Mouse (Mus musculus) left cerebral cortex, postnatal 4 days (tissue): ENCODE measurements at regions not wholly inside any gene's neighbourhood (a gene's known extent, or its start where the extent isn't known, plus 50 kb on each side); places are given as distances from the start of the nearest gene placed in this dataset.

ENCODE experiments used
- DNase-seq: peaks from one replicate; pipeline ENCODE4 v3.0.0-alpha.2; 2022
- intact Hi-C: fragments of 180-260 bp; cut with DNase I; formaldehyde crosslinking; loops from one replicate; pipeline ENCODE4 v1.15.1; 2025

DNA sequence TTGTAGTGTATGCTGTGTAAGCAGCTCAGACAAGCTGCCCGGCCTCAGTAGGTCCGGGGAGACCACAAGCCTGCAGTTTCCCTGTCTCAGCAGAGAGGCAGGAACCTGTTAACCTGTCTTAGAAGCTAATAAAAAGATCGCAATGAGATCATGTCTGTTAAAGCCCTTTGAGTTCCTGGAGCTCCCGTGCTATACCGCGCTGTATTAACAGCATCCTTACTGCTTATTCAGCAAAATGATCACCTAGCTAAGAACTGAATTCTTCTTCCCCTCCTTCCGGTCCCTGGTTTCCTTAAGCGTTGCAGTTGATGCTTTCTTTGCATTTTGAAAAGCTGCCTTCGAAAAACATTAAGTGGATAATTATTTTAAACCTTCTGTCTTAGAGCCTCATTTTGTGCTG is 1230.4 kb upstream of the A1bg start:
- intact Hi-C loops: no loop called here

DNA sequence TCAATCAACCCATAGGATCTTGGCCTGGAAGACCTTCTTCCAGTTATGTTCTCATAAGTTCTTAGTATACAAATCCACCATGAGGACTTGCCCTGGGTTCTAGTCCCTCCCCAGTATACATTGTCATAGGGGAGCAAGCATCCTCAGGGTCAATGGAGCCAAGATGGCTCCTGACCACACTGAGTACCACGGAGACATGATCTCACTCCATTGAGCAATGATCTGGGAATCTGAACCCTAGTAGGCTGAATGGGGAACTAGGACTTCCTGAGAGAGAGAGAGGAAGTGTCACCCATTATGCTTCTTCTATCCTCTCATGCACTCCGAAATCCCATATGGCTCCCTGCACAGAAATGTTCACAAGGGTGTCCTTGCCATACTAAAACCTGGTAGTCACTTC is 1229.3 kb upstream of the A1bg start:
- intact Hi-C loops: no loop called here
- DNase-seq: no peak

More for the DNA sequence above, 1230.4 kb upstream of the A1bg start:
- no peak for DNase-seq

DNA sequence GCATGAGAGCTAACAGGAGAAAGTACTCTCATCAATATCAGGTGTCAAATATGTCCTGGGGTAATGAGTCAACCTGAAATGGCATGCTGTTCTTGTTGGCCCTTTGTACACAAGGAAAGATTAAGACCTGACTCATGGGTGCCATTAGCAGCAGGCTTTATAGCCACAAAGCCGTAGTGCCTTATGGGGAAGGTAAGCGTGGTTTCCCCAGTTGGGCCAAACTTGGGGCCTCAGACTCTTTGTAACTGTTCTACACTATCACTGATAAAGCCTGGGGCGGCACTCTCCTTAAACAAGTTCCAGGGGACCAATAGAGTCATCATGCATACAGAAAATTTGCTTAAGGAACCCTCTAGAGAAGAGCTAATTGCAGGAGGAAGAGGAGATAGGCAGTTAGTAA is 1228.9 kb upstream of the A1bg start:
- DNase-seq: no peak
- intact Hi-C loops: no loop called here

DNA sequence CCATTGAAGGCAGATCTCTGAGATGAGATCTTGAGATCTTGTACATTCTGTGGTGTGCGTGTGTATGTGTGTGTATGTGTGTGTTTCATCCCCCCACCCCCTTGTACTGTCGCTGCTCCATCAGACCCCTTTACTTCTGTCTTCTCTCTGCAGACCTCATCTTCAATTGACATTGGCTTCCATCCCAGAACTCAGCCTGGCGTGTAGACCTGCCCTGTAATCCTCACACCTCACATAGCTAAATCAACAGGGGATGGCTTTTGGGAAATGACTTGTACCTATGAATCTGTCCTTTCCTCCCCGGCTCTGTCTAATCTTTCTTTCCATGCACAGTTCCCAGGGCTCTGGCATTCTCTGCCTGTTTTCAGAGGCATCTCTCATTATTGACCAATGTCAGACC is 1227.5 kb upstream of the A1bg start:
- intact Hi-C loops: no loop called here
- DNase-seq: peak; percentile 21

DNA sequence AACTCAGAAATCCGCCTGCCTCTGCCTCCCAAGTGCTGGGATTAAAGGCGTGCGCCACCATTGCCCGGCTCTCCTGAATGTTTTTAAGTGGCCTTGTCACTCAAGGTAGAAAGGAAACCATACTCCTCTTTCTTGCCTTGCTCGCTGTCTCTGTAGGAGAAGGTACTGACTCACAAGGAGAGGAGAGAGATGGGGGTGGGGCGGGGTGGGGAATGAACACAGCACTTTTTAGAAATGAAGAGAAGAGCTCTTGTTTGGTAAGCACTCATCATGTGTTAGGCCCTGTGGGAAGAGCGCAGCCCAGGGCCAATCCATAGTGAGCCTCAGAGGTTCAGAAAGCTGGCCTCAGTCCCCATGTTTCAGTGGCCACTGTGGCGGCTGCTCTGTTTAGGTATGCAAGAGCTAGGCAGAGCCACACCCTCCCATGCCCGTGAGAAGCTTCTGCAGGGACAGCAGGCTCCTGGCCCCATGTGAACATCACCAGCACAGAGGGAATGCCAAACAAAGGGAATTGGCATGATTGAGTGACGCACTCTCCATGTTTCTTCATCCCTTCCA is 1225.9 kb upstream of the A1bg start:
- intact Hi-C loops: no loop called here
- DNase-seq: no peak

DNA sequence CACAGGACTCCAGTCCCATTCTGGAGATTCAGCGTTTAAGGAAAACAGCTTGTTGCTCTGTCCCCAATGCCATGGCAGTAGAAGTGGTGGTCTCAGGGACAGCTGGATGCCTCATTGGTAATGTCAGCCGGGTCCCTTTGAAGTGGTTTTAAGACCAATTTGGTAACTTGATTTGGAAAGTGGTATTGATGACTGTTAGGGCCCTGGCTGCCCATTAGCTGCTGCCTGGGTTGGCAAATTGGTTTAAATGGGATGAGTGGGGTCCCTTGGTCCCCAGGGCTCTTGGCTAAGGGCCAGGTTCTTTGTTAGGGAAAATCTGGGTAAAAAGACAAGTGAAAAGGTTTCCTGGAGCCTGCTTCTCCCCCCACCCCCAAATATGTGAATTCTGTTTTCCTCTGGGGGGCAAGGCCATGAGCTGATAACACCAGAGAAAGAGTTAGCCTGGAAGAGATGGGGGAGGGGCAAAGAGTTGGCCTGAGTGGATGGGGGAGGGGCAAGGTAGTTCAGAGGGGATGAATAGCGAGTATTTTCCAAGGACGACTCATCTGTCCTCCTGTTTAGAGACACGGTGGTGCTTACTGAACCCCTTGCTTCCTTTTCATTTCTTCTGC is 1224.6 kb upstream of the A1bg start:
- intact Hi-C loops: no loop called here
- no peak for DNase-seq

DNA sequence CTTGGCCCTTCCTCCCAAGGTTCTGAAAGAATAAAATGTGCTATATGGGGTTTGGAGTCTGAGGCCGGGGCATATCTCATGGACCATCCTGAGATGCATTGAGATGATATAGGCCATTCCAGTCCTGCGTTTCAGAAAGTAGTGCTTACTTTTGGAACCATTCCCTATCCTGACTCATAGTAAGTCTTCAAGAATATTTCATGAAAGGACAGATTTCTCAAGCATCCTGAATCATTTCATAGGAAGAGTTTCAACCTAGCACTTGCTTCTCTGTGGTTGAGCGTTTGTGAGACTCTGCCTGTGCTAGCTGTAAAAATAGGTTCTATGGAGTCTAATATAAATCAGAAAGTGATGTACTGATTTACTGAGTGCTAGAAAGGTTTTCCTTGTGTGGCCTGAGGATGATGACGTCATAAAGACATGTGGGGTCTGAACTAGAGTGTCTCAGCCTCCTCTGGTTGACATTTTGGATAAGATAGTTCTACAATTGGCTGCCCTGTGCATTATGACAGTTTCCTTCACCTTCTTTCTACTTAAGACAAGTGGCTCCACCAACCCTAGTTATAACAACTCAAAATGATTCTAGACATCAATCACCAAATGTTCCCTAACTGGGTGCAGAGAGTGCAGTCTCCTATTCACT is 1223.0 kb upstream of the A1bg start:
- intact Hi-C loops: no loop called here
- no peak for DNase-seq

DNA sequence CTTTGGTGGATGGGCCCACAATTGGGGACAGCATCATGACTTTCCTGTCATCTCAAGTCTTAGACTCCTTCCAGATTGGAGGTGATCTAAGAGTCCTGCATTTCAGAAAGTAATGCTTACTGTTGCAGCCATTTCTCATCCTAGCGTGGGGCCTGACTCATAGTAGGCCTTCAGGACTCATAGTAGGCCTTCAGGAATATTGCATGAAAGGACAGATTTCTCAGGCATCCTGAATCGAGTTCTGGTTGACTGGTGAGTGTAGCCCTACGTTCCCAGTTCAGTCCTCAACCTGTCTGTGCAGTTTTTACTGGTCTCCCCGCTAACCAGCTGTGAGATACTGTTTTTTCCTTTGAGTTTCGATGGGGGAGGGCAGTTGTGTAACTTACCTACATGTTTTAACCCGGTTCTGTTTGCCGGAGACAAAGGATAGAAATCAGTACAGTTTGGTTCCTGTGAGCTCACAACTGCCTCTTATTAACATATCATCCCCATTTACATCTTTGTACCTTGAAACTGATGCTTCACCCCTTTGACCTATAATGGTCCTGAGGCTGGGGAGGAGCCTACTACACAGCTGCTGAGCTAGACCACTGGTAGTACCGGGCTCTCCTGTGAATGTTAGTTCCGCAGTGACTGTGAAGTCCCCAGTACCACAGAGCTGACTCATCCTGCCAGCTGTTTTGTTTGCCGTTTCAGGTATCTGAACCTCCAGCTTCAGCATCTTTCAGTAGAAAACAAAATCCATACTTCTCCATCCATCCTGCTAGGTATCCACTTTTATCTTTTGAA is 1222.2 kb upstream of the A1bg start:
- DNase-seq: no peak
- intact Hi-C loops: no loop called here

DNA sequence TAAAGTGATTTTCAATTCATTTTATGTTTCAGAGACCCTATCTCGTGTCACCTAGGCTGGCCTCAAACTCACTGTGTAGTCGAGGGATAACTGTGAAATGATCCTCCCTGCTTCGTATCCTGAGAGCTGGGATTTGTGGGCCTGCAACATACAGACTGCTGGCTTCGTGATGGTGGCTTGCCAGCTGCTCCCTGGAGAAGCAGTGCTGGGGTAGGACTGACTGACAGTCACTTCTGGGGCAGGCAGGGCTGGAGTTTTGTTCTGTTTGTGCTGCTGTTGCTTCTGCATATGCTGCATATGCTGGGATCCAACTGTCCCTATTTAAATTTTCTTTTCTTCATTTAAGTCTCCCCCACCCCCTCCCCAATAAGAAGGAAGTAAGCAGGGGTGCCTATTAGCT is 1217.0 kb upstream of the A1bg start:
- intact Hi-C loops: no loop called here
- DNase-seq: no peak

DNA sequence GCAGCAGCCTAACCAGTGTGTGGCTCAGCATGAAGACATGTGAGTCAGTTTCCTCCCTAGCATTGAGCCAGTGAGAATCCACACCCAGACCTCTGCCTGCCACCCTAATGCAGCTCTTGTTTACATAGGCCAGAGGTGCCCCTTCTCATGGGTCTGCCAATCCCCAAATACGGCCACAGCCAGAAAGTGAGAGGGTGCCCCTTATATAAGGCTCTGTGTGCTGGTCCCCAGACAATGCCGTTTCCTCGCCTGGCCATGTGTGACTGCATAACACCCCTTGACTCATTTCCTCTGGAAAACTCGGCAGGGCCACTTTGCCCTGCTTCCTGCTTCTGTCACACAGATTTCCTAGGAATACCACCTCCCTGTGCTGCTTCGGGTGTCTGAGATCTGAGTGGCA is 1216.4 kb upstream of the A1bg start:
- intact Hi-C loops: no loop called here
- DNase-seq: no peak

DNA sequence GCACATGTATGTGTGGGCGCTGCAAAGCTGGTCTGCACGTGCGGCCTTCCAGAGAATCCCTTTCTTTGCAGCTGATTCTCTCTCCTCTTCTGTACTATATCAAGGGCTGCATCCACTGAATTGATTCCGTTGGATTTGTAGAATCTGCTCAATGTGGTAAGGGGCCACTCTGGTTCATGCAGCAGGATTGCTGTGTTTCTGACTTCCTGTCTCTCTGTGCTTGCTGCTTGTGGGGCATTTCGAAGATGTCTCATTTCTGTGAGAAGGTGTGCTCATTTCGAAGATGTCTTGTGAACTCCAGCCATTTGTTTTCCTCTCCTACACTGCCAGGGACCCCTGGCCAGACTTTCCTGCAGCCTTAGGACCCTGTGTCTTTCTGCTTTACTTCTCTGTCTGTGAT is 1215.9 kb upstream of the A1bg start:
- intact Hi-C loops: no loop called here
- DNase-seq: no peak

DNA sequence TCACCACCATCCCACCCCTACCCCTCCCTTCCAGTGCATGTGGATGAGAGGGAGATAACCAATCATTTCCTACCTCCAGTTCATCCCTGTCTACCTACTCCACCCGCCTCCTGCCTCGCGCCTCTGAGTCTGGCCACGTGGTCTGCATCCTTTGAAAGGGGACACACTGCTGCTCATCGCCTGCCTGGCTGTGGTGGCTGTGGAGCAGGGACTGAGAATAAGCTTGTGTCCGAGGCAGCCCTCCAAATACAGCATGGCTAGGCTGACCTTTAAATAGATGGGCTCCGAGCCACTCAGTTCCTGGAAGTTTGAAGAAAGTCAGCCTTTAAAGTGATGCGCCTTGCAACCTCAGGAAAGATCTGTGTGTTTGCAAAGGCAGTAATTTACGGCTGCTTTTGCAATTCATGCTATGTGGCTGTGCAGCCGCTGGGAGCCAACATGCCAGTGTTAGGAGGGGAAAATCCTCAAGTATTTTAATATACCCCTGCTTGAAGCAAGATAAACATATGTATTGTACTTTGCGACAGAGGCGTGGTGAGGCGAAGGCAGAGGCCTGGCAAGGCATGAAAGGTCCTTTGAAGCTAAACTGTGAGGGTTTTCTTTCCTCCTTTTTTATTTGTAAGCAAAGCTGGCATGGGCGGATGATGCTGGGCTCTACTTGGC is 1214.3 kb upstream of the A1bg start:
- intact Hi-C loops: no loop called here

DNA sequence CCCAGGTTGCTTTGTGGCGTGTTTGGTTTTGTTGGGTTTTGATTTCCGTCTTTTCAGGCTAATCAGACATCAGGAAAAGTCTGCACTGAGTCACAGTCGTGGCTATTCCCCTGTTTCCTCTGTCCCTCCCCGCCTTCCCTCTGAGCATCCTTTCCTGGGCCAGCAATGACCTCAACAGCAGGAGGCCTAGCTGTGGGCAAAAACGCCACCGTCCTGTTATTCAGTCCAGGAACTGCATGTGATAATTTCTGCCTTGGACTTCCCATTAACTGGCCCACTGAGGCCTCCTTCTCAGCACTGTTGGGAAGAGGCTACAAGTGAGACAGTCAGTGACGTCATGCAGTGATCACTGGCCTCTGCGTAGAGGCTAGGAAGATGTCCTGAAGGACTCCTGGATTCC is 1212.0 kb upstream of the A1bg start:
- intact Hi-C loops: no loop called here

More for the DNA sequence above, 1214.3 kb upstream of the A1bg start:
- DNase-seq: no peak

DNA sequence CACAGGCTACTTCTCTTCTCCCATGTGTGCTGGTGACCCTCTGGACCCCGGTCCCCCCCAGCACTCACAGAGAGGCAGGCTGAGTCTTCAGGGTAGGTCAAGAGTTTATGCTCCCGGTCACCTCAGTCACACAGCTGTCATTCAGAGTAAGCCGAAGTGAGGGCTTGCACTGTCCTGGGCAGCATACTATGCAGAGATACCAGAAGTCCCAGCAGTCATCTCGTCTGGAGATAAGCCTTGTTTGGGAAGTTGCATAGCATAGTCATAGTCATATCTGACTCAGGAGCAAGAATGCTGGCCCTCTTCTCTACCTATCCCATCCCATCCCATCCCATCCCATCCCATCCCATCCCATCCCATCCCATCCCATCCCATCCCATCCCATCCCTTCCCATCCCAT is 1211.5 kb upstream of the A1bg start:
- intact Hi-C loops: no loop called here
- no peak for DNase-seq

More for the DNA sequence above, 1212.0 kb upstream of the A1bg start:
- DNase-seq: no peak

DNA sequence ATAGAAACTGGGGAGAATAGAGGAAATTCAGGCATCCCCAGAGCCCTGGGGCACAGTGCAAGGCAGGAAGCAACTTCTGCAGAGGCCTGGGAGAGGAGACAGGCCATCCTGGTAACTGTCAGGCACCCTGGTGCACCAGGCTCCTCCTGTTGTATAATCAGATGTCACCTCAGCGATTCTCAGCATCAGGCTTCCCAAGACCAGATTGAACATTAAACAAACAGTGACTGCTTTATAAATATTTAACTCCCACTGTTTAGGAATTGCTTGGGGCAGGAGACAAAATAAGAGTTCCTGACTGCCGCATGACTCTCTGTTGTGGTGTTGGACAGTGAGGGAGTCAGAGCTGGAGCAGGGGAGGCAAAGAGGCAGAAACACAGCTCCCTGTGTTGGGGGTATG is 1210.1 kb upstream of the A1bg start:
- intact Hi-C loops: no loop called here
- DNase-seq: no peak

DNA sequence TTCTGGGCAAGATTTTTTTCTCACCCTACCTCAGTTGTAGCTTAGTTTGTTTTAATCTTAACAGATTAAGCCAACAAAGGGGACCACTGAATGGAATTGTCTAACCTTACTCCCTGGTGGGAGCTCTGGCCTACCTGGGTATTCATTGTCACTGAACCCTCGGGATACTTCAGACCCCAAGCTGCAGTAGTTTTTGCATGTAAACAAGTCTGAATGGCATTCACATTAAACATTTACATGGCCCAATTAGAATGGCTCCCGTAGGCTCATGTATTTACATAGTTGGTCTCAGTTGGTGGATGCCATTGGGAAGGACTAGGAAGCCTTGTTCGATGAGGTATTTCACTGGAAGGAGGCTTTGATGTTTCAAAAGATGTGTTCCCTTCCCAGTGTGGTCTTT is 1208.9 kb upstream of the A1bg start:
- intact Hi-C loops: no loop called here
- DNase-seq: no peak

DNA sequence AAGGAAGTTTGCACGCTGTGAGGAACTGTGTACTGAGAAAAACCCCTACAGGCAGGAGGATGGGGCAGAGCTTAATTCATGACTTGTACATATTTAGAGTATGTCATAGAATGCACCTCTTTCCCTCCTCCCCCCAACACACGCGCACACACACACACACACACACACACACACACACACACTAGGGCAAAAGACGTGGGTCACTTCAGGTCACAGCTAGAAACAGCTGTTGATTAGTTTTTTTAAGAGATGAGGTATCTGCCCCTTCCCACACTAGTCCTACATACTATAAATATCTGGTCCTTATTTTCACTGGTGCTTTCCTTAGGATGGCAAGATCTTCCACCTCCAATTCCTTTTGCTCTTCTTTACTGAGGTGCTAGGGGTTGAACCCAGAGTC is 1207.7 kb upstream of the A1bg start:
- intact Hi-C loops: no loop called here
- no peak for DNase-seq

DNA sequence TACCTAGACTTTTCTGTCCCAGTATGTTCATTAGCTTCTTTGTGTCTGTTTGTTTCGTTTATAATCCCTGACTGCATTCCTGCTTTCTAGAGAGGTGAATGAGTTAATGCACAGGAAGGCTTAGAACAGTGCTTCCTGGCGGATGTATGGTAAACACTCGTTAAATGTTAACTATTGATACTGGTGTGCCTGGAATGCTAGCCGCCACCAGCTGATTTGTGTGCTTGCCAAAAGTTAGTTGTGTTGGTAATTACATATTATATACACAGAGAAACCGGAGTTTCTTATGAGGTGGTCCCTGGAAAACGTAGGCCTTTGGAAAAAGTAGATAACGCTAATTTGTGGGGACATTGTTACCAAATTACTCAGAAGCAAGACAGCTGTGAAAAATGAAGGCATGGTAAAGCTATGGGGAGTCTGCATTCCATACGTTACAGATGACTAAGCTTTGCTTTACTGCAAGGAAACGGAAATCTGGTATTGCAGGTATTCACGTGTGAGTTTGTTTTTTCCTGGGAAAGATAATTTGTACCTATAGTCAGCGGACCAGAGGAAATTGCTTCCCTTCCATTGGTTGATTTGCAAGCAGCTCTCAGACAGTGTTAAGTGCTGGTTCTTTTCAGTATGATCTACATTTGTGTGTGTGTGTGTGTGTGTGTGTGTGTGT is 1205.9 kb upstream of the A1bg start:
- intact Hi-C loops: no loop called here
- DNase-seq: no peak

DNA sequence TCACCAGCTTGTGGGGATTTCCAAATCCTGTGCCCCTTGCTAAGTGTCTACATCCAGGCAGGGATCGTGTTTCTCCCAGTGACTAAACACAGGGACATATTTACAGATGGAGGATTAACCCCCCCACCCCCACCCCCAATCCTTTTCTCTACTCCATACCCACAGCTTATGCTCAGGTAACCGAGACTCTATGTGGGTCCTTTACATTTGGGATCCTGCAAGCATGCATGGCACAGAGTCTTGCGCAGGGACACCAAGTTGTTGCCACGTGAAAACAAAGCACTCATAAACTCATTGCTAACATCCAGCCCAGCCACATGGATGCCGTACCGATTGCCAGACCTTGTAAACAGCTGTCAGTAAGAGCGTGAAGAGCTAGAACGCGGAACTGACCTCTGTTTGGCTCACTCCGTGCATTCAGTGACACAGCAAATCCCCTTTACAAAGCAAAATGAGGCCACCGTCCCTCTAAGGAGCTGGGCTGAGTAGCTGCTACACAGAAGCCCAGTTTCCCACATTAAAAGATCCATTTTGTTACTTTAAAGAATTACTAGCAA is 1204.9 kb upstream of the A1bg start:
- intact Hi-C loops: no loop called here
- DNase-seq: no peak

DNA sequence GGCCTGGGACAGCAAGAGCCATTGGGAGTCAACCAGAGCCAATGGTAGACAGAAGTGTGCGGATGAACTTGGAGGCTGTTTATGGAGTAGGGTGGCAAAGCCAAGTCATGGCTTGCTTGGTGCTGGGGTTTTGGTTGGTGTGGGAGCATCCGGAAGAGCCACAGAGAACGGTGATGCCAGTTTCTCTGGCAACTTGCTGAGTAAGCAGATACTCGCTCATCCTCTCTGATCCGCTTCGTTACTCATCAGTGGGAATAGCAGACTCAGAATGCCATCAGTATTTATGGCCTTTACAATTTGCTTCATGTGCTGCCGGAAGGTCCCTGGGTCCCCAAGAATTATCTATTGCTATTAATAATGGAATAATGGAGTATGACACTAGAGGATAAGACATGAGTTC is 1202.9 kb upstream of the A1bg start:
- DNase-seq: no peak
- intact Hi-C loops: no loop called here

DNA sequence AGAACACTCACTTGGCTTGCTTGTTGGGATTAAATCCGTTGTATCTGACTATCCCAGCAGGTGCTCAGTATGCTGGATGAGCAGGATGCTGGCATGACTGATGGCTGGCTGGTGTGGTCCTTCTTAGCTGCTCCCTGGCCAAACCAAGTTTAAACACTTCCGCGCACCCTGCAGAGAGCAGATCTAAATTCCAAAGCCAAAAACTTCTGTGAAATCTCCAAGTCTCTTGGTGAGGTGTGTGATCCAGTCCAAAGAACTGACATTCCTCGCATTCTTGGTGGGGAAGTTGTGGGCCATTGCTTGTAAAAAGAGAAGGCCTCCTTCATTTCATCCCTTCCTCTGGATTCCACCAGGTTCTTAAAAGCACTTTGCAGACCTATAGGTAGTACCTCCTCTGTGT is 1200.9 kb upstream of the A1bg start:
- intact Hi-C loops: no loop called here

More for the DNA sequence above, 1200.9 kb upstream of the A1bg start:
- no peak for DNase-seq
